Mouse (Mus musculus): Measurements from ENCODE around the gene Piwil1. TPM values are rescaled to one million over a fixed set of nuclear protein-coding genes. Genes with fewer than 3 reads are reported as not detected.

The Piwil1 gene
- total and polyA plus RNA-seq, 3 experiments, result 0.08 TPM; not detected in 2

GRCm38 (mm10) chr5:128667303-128667702 is 35.0 kb upstream of the Piwil1 start:
- Histone ChIP-seq H3K27ac (no peak overlapping the region), H3K79me2 (replicated peaks; ENCODE audit: control insufficient read depth, insufficient read depth, low read length) (no peaks in the 10 kb centered on the region), H3K27me3 (ENCODE audit: control insufficient read depth, insufficient read depth, low read length) (no peaks in the 10 kb centered on the region), H3K9ac (ENCODE audit: low read depth, low read length) (no peak overlapping the region), H3K36me3 (ENCODE audit: control insufficient read depth, insufficient read depth, low read length) (no peaks in the 10 kb centered on the region), H3K4me1 (ENCODE audit: control insufficient read depth, insufficient read depth, low read length) (no peaks in the 10 kb centered on the region), H3K4me3 (no peak overlapping the region)
- TF ChIP-seq EP300 (IDR thresholded peaks at IDR 0.05; ENCODE audit: insufficient read depth, low read depth, low read length) (no peak), POLR2A (IDR thresholded peaks at IDR 0.05; ENCODE audit: insufficient read depth, low read depth, low read length) (no peak), CTCF (IDR thresholded peaks at IDR 0.05) (no peak)
- intact Hi-C loops (cut with DNase I), result no loop called here
- WGBS, result 58% methylated on average over 7 of the region's 7 CpGs
- no peak for DNase-seq

GRCm38 (mm10) chr5:128674124-128674523 is 28.2 kb upstream of the Piwil1 start:
- WGBS, result 74% methylated on average over 9 of the region's 9 CpGs
- TF ChIP-seq CTCF (IDR thresholded peaks at IDR 0.05), result no peak

DNA sequence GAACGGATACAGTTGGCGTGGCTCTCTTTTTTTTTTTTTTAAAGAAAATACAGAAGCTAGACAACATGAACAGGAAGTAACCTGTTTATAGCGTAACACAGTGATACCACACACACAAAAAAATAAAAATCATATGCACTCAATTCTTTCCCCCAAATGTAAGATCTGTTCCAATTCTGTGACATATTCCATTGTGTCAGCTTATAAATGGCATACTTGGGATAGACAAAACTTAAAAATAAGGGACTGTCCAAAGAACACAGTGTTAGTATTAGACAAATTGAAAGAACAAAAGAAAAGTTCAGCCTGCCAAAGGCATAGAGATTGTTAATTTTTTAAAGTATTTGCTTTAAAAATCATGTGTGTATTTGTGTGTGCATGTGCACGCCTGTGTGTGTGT is 25.0 kb upstream of the Piwil1 start:
- no peaks in the 10 kb centered on the region for H3K79me2 ChIP-seq (replicated peaks; ENCODE audit: control insufficient read depth, insufficient read depth, low read length)
- no peak for DNase-seq
- H3K27ac ChIP-seq, result no peak overlapping the region
- 84% methylated on average over 4 of the region's 4 CpGs for WGBS
- intact Hi-C loops (cut with DNase I), result no loop called here
- no peaks in the 10 kb centered on the region for H3K4me1 ChIP-seq (ENCODE audit: control insufficient read depth, insufficient read depth, low read length)
- no peaks in the 10 kb centered on the region for H3K36me3 ChIP-seq (ENCODE audit: control insufficient read depth, insufficient read depth, low read length)
- H3K4me3 ChIP-seq, result no peak overlapping the region
- no peak for TF ChIP-seq CTCF (IDR thresholded peaks at IDR 0.05)
- no peak for TF ChIP-seq POLR2A (IDR thresholded peaks at IDR 0.05; ENCODE audit: insufficient read depth, low read depth, low read length)
- no peak for TF ChIP-seq EP300 (IDR thresholded peaks at IDR 0.05; ENCODE audit: insufficient read depth, low read depth, low read length)
- H3K9ac ChIP-seq (ENCODE audit: low read depth, low read length), result no peak overlapping the region
- H3K27me3 ChIP-seq (ENCODE audit: control insufficient read depth, insufficient read depth, low read length), result no peaks in the 10 kb centered on the region

More at GRCm38 (mm10) chr5:128674124-128674523, 28.2 kb upstream of the Piwil1 start:
- no peak overlapping the region for H3K27ac ChIP-seq
- no peak for DNase-seq
- intact Hi-C loops (cut with DNase I), result no loop called here
- no peaks in the 10 kb centered on the region for H3K4me1 ChIP-seq (ENCODE audit: control insufficient read depth, insufficient read depth, low read length)
- no peaks in the 10 kb centered on the region for H3K36me3 ChIP-seq (ENCODE audit: control insufficient read depth, insufficient read depth, low read length)
- no peak overlapping the region for H3K9ac ChIP-seq (ENCODE audit: low read depth, low read length)
- no peaks in the 10 kb centered on the region for H3K79me2 ChIP-seq (replicated peaks; ENCODE audit: control insufficient read depth, insufficient read depth, low read length)
- H3K27me3 ChIP-seq (ENCODE audit: control insufficient read depth, insufficient read depth, low read length), result no peaks in the 10 kb centered on the region
- no peak overlapping the region for H3K4me3 ChIP-seq

DNA sequence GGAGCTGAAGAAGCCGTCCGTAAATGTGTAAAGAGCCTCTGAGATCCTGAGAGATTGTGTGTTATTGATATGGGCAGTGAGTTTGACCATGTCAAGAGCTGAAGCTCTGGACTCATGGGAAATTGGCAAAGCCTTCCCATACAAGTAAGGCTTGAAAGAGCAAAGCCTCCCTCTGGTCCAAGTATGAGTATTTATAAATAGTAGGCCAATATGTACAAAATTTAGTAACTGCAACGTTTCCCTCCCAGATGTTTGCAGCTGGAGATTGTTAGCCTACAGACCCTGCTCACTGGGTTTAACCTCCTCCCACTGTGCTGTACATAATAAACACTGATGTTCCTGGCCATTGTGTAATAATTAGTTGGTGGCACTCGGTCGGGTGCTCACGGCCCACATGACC is 24.5 kb upstream of the Piwil1 start:
- TF ChIP-seq EP300 (IDR thresholded peaks at IDR 0.05; ENCODE audit: insufficient read depth, low read depth, low read length) (no peak), POLR2A (IDR thresholded peaks at IDR 0.05; ENCODE audit: insufficient read depth, low read depth, low read length) (no peak), CTCF (IDR thresholded peaks at IDR 0.05) (no peak)
- no peaks in the 10 kb centered on the region for H3K79me2 ChIP-seq (replicated peaks; ENCODE audit: control insufficient read depth, insufficient read depth, low read length)
- H3K4me1 ChIP-seq (ENCODE audit: control insufficient read depth, insufficient read depth, low read length), result no peaks in the 10 kb centered on the region
- no peak overlapping the region for H3K4me3 ChIP-seq
- H3K27ac ChIP-seq, result no peak overlapping the region
- intact Hi-C loops (cut with DNase I), result no loop called here
- no peaks in the 10 kb centered on the region for H3K36me3 ChIP-seq (ENCODE audit: control insufficient read depth, insufficient read depth, low read length)
- 76% methylated on average over 6 of the region's 6 CpGs for WGBS
- no peak for DNase-seq
- no peak overlapping the region for H3K9ac ChIP-seq (ENCODE audit: low read depth, low read length)
- H3K27me3 ChIP-seq (ENCODE audit: control insufficient read depth, insufficient read depth, low read length), result no peaks in the 10 kb centered on the region

- intact Hi-C loops (cut with DNase I), result no loop called here
- peak; percentile 20; the same call in 1 of the 2 replicates for TF ChIP-seq CTCF (IDR thresholded peaks at IDR 0.05)
- TF ChIP-seq EP300 (IDR thresholded peaks at IDR 0.05; ENCODE audit: insufficient read depth, low read depth, low read length), result no peak
- TF ChIP-seq POLR2A (IDR thresholded peaks at IDR 0.05; ENCODE audit: insufficient read depth, low read depth, low read length), result no peak
- Histone ChIP-seq H3K27me3 (ENCODE audit: control insufficient read depth, insufficient read depth, low read length) (no peaks in the 10 kb centered on the region), H3K4me1 (ENCODE audit: control insufficient read depth, insufficient read depth, low read length) (no peaks in the 10 kb centered on the region), H3K79me2 (replicated peaks; ENCODE audit: control insufficient read depth, insufficient read depth, low read length) (no peaks in the 10 kb centered on the region), H3K4me3 (no peak overlapping the region), H3K36me3 (ENCODE audit: control insufficient read depth, insufficient read depth, low read length) (no peaks in the 10 kb centered on the region), H3K9ac (ENCODE audit: low read depth, low read length) (no peak overlapping the region), H3K27ac (no peak overlapping the region)
- WGBS, result 37% methylated on average over 5 of the region's 5 CpGs
- no peak for DNase-seq
Measured at GRCm38 (mm10) chr5:128681456-128681855, 20.9 kb upstream of the Piwil1 start.

- TF ChIP-seq POLR2A (IDR thresholded peaks at IDR 0.05; ENCODE audit: insufficient read depth, low read depth, low read length) (no peak), CTCF (IDR thresholded peaks at IDR 0.05) (no peak), EP300 (IDR thresholded peaks at IDR 0.05; ENCODE audit: insufficient read depth, low read depth, low read length) (no peak)
- DNase-seq, result no peak
- no peak overlapping the region for H3K27ac ChIP-seq
- no peaks in the 10 kb centered on the region for H3K79me2 ChIP-seq (replicated peaks; ENCODE audit: control insufficient read depth, insufficient read depth, low read length)
- WGBS, result 29% methylated on average over 10 of the region's 10 CpGs
- no peaks in the 10 kb centered on the region for H3K27me3 ChIP-seq (ENCODE audit: control insufficient read depth, insufficient read depth, low read length)
- no peak overlapping the region for H3K9ac ChIP-seq (ENCODE audit: low read depth, low read length)
- H3K4me3 ChIP-seq, result no peak overlapping the region
- no peaks in the 10 kb centered on the region for H3K36me3 ChIP-seq (ENCODE audit: control insufficient read depth, insufficient read depth, low read length)
- H3K4me1 ChIP-seq (ENCODE audit: control insufficient read depth, insufficient read depth, low read length), result no peaks in the 10 kb centered on the region
- intact Hi-C loops (cut with DNase I), result no loop called here
Measured at GRCm38 (mm10) chr5:128684192-128684591, 18.1 kb upstream of the Piwil1 start.

Data from heart, adult 2 months (tissue).